Mouse (Mus musculus): Measurements from ENCODE around the gene Klhdc10. TPM values are rescaled to one million over a fixed set of nuclear protein-coding genes. Genes with fewer than 3 reads are reported as not detected.

Klhdc10 gene
- polyA plus RNA-seq, 1 experiment from 2014 or later = 42.5 TPM

GRCm38 (mm10) chr6:30409399-30410093 is 7.9 kb downstream of the Klhdc10 start:
- Histone ChIP-seq H3K9ac (no peak overlapping the region), H3K4me3 (no peak overlapping the region), H3K36me3 (no peaks in the 10 kb centered on the region), H3K27ac (no peak overlapping the region), H3K4me2 (replicated peaks) (no peak overlapping the region), H3K27me3 (no peaks in the 10 kb centered on the region), H3K4me1 (no peaks in the 10 kb centered on the region), H3K9me3 (replicated peaks) (no peaks in the 10 kb centered on the region)
- 90% methylated on average over 7 of the region's 7 CpGs for WGBS
- ATAC-seq (ENCODE audit: low FRiP score) = no peak

GRCm38 (mm10) chr6:30411311-30411710 is 9.6 kb downstream of the Klhdc10 start:
- Histone ChIP-seq H3K4me2 (replicated peaks) (no peak overlapping the region), H3K36me3 (no peaks in the 10 kb centered on the region), H3K27me3 (no peaks in the 10 kb centered on the region), H3K4me3 (no peak overlapping the region), H3K9ac (no peak overlapping the region), H3K4me1 (no peaks in the 10 kb centered on the region), H3K27ac (no peak overlapping the region), H3K9me3 (replicated peaks) (no peaks in the 10 kb centered on the region)
- 88% methylated on average over 4 of the region's 4 CpGs for WGBS
- no peak for ATAC-seq (ENCODE audit: low FRiP score)

GRCm38 (mm10) chr6:30416126-30416525 is 14.5 kb downstream of the Klhdc10 start:
- Histone ChIP-seq H3K27me3 (no peaks in the 10 kb centered on the region), H3K9me3 (replicated peaks) (no peaks in the 10 kb centered on the region), H3K4me3 (no peak overlapping the region), H3K27ac (no peak overlapping the region), H3K4me1 (no peaks in the 10 kb centered on the region), H3K36me3 (peaks cover 6% of the 10 kb centered on the region; the same call in 1 of the 2 replicates), H3K4me2 (replicated peaks) (no peak overlapping the region), H3K9ac (no peak overlapping the region)
- WGBS = 94% methylated on average over 2 of the region's 2 CpGs
- no peak for ATAC-seq (ENCODE audit: low FRiP score)

- no peak overlapping the region for H3K4me3 ChIP-seq
- no peak overlapping the region for H3K27ac ChIP-seq
- no peaks in the 10 kb centered on the region for H3K4me1 ChIP-seq
- peaks cover 11% of the 10 kb centered on the region; the same call in 1 of the 2 replicates for H3K36me3 ChIP-seq
- no peak overlapping the region for H3K9ac ChIP-seq
- 93% methylated on average over 7 of the region's 7 CpGs for WGBS
- no peaks in the 10 kb centered on the region for H3K27me3 ChIP-seq
- no peak overlapping the region for H3K4me2 ChIP-seq (replicated peaks)
- H3K9me3 ChIP-seq (replicated peaks) = no peaks in the 10 kb centered on the region; the same call in 1 of the 2 replicates
- ATAC-seq (ENCODE audit: low FRiP score) = no peak
These were observed 15.1 kb downstream of the Klhdc10 start for GRCm38 (mm10) chr6:30416801-30417200.

- WGBS = 74% methylated on average over 3 of the region's 3 CpGs
- H3K9me3 ChIP-seq (replicated peaks) = no peaks in the 10 kb centered on the region
- no peak overlapping the region for H3K27ac ChIP-seq
- no peak overlapping the region for H3K4me3 ChIP-seq
- no peak for ATAC-seq (ENCODE audit: low FRiP score)
- H3K36me3 ChIP-seq = no peaks in the 10 kb centered on the region; the same call in 1 of the 2 replicates
- no peaks in the 10 kb centered on the region for H3K27me3 ChIP-seq
- H3K9ac ChIP-seq = no peak overlapping the region
- no peaks in the 10 kb centered on the region for H3K4me1 ChIP-seq
- no peak overlapping the region for H3K4me2 ChIP-seq (replicated peaks)
These were observed 31.0 kb downstream of the Klhdc10 start for GRCm38 (mm10) chr6:30432461-30433192.

- Histone ChIP-seq H3K4me3 (no peak overlapping the region), H3K9me3 (replicated peaks) (no peaks in the 10 kb centered on the region), H3K9ac (no peak overlapping the region), H3K27me3 (no peaks in the 10 kb centered on the region), H3K27ac (no peak overlapping the region), H3K36me3 (peaks cover 10% of the 10 kb centered on the region), H3K4me2 (replicated peaks) (no peak overlapping the region), H3K4me1 (no peaks in the 10 kb centered on the region)
- no peak for ATAC-seq (ENCODE audit: low FRiP score)
- 97% methylated on average over 3 of the region's 3 CpGs for WGBS
These were observed 34.8 kb downstream of the Klhdc10 start for GRCm38 (mm10) chr6:30436476-30436875.

GRCm38 (mm10) chr6:30437054-30437453 is 35.4 kb downstream of the Klhdc10 start:
- Histone ChIP-seq H3K27ac (no peak overlapping the region), H3K9me3 (replicated peaks) (no peaks in the 10 kb centered on the region), H3K9ac (no peak overlapping the region), H3K4me3 (no peak overlapping the region), H3K27me3 (no peaks in the 10 kb centered on the region), H3K4me1 (no peaks in the 10 kb centered on the region), H3K36me3 (peaks cover 16% of the 10 kb centered on the region), H3K4me2 (replicated peaks) (no peak overlapping the region)
- ATAC-seq (ENCODE audit: low FRiP score) = no peak
- WGBS = 85% methylated on average over 3 of the region's 3 CpGs

GRCm38 (mm10) chr6:30439576-30439975 is 37.9 kb downstream of the Klhdc10 start:
- H3K27me3 ChIP-seq = no peaks in the 10 kb centered on the region
- WGBS = 93% methylated on average over 10 of the region's 10 CpGs
- no peak overlapping the region for H3K27ac ChIP-seq
- no peaks in the 10 kb centered on the region for H3K9me3 ChIP-seq (replicated peaks)
- ATAC-seq (ENCODE audit: low FRiP score) = no peak
- H3K36me3 ChIP-seq = peaks cover 37% of the 10 kb centered on the region
- no peak overlapping the region for H3K4me2 ChIP-seq (replicated peaks)
- H3K4me3 ChIP-seq = no peak overlapping the region
- no peak overlapping the region for H3K9ac ChIP-seq
- H3K4me1 ChIP-seq = no peaks in the 10 kb centered on the region

- Histone ChIP-seq H3K36me3 (peaks cover 29% of the 10 kb centered on the region), H3K4me3 (no peak overlapping the region), H3K4me1 (peaks cover 25% of the 10 kb centered on the region), H3K27ac (no peak overlapping the region), H3K4me2 (replicated peaks) (no peak overlapping the region), H3K9ac (no peak overlapping the region), H3K9me3 (replicated peaks) (no peaks in the 10 kb centered on the region; the same call in 1 of the 2 replicates), H3K27me3 (no peaks in the 10 kb centered on the region)
- WGBS = 94% methylated on average over 7 of the region's 7 CpGs
- no peak for ATAC-seq (ENCODE audit: low FRiP score)
These were observed 55.3 kb downstream of the Klhdc10 start for GRCm38 (mm10) chr6:30456991-30457390.

GRCm38 (mm10) chr6:30458626-30459025 is 57.0 kb downstream of the Klhdc10 start:
- 95% methylated on average over 5 of the region's 5 CpGs for WGBS
- Histone ChIP-seq H3K4me3 (no peak overlapping the region), H3K4me2 (replicated peaks) (no peak overlapping the region), H3K36me3 (peaks cover 19% of the 10 kb centered on the region), H3K4me1 (peaks cover 32% of the 10 kb centered on the region), H3K27ac (peak overlapping the region; percentile 40; the same call in 1 of the 2 replicates), H3K27me3 (no peaks in the 10 kb centered on the region), H3K9ac (no peak overlapping the region), H3K9me3 (replicated peaks) (no peaks in the 10 kb centered on the region; the same call in 1 of the 2 replicates)
- no peak for ATAC-seq (ENCODE audit: low FRiP score)

GRCm38 (mm10) chr6:30459056-30459747 is 57.5 kb downstream of the Klhdc10 start:
- H3K36me3 ChIP-seq = peaks cover 13% of the 10 kb centered on the region
- peak overlapping the region; percentile 50 for H3K9ac ChIP-seq
- WGBS = 73% methylated on average over 16 of the region's 16 CpGs

More at GRCm38 (mm10) chr6:30459056-30459747, 57.5 kb downstream of the Klhdc10 start:
- Histone ChIP-seq H3K9me3 (replicated peaks) (no peaks in the 10 kb centered on the region; the same call in 1 of the 2 replicates), H3K4me2 (replicated peaks) (peak overlapping the region; percentile 57), H3K27ac (peak overlapping the region; percentile 98), H3K4me3 (peak overlapping the region; percentile 38), H3K27me3 (no peaks in the 10 kb centered on the region), H3K4me1 (peaks cover 32% of the 10 kb centered on the region)
- no peak for ATAC-seq (ENCODE audit: low FRiP score)
